Mouse (Mus musculus) embryonic facial prominence, embryonic 13.5 days (tissue): Measurements from ENCODE around the gene Rapgef4. TPM values are rescaled to one million over a fixed set of nuclear protein-coding genes. Genes with fewer than 3 reads are reported as not detected.

Source experiments
- ATAC-seq: fragments of 200-750 bp; cut with Nextera tagmentation; 2 replicates; pipeline ENCODE4 v1.8.0; 2017; ENCODE audit warnings: low read depth; ENCODE audit not compliant: insufficient number of reproducible peaks, insufficient read depth, low FRiP score, low TSS enrichment
- H3K27ac ChIP-seq: fragments of 300-500 bp; sonication (generic); 2 replicates; pipeline ENCODE4 v1.5.1; 2015; ENCODE audit warnings: moderate library complexity, mild to moderate bottlenecking, inconsistent platforms
- H3K27me3 ChIP-seq: fragments of 300-500 bp; sonication (generic); 2 replicates; pipeline ENCODE4 v1.6.1; 2015; ENCODE audit warnings: mild to moderate bottlenecking, inconsistent platforms
- H3K36me3 ChIP-seq: fragments of 300-500 bp; sonication (generic); 2 replicates; pipeline ENCODE4 v1.6.1; 2015; ENCODE audit warnings: mild to moderate bottlenecking, inconsistent platforms
- H3K4me1 ChIP-seq: fragments of 300-500 bp; sonication (generic); 2 replicates; pipeline ENCODE4 v1.6.1; 2015; ENCODE audit warnings: inconsistent platforms
- H3K4me2 ChIP-seq: fragments of 300-500 bp; sonication (generic); 2 replicates; pipeline ENCODE4 v1.6.1; 2015; ENCODE audit warnings: moderate library complexity, mild to moderate bottlenecking, inconsistent platforms
- H3K4me3 ChIP-seq: fragments of 300-500 bp; sonication (generic); 2 replicates; pipeline ENCODE4 v1.5.1; 2015; ENCODE audit warnings: mild to moderate bottlenecking, inconsistent platforms
- H3K9ac ChIP-seq: fragments of 300-500 bp; sonication (generic); 2 replicates; pipeline ENCODE4 v1.6.1; 2015; ENCODE audit warnings: mild to moderate bottlenecking, inconsistent platforms
- H3K9me3 ChIP-seq: fragments of 300-500 bp; sonication (generic); 2 replicates; pipeline ENCODE4 v1.6.1; 2016; ENCODE audit warnings: inconsistent platforms
- WGBS: fragments of 180-500 bp; shearing (Covaris S2); methylation state at CpG from one replicate; pipeline ENCODE4 v1.1.7; 2015; ENCODE audit warnings: mixed read lengths; 5-methylcytosine and 5-hydroxymethylcytosine counted together
- polyA plus RNA-seq: library from polyadenylated mRNA; unstranded; fragments of >200 nt; fragmentation: Nextera tagmentation; extraction: Ambion mirVana; gene quantifications from 2 replicates; pipeline ENCODE4 v1.2.1, GENCODE M21; 2015

The Rapgef4 gene
- polyA plus RNA-seq, 1 experiment from 2014 or later = 3.0 TPM

DNA sequence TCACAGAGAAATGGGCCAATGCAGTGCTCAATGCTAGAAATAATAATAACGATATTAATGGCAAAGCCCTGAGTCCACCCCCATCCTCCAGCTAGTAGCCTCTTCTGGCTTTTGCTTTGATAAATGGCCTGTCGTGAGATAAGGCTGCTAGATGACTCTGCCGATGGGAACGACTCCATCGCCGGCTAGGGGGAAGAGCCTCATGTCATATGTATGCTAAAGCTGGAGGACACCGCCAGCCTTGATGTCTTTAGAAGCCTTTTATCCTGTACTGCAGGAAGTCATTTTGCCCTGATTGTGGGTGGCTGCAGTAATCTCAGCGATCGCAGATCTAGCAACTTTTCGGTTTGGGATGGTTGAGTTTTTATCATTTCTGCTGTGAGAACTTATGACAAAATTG lies 165.0 kb downstream of the Rapgef4 start:
- H3K4me1 ChIP-seq = peaks cover 20% of the 10 kb centered on the region
- no peak overlapping the region for H3K4me3 ChIP-seq
- no peaks in the 10 kb centered on the region for H3K27me3 ChIP-seq
- no peak for ATAC-seq
- no peak overlapping the region for H3K27ac ChIP-seq
- no peaks in the 10 kb centered on the region for H3K9me3 ChIP-seq
- H3K9ac ChIP-seq = no peak overlapping the region
- H3K4me2 ChIP-seq = no peak overlapping the region
- H3K36me3 ChIP-seq = no peaks in the 10 kb centered on the region
- 85% methylated on average over 10 of the region's 10 CpGs for WGBS

DNA sequence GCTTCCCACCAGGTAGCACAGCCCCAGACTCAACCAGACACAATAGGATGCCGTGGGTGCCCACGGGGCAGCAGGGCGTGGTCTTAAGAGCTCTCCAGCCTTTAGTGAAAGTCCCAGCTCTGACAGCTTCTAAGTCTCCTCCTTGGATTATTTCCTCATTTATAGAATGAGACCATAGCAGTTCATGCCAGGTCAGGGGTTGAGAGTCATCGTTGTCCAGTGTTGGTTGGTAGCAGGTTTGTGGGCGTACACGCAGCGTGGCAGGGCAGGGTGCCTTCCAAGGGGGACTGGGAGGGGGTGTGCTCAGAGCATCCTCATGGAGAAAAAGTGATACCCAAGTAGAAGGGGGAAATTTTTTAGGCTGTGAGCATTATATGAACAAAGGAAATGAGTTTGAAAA lies 166.2 kb downstream of the Rapgef4 start:
- Histone ChIP-seq H3K4me3 (no peak overlapping the region), H3K9ac (no peak overlapping the region), H3K4me2 (no peak overlapping the region), H3K27ac (no peak overlapping the region), H3K27me3 (no peaks in the 10 kb centered on the region), H3K4me1 (peaks cover 20% of the 10 kb centered on the region), H3K36me3 (no peaks in the 10 kb centered on the region), H3K9me3 (no peaks in the 10 kb centered on the region)
- WGBS = 89% methylated on average over 7 of the region's 7 CpGs
- no peak for ATAC-seq

DNA sequence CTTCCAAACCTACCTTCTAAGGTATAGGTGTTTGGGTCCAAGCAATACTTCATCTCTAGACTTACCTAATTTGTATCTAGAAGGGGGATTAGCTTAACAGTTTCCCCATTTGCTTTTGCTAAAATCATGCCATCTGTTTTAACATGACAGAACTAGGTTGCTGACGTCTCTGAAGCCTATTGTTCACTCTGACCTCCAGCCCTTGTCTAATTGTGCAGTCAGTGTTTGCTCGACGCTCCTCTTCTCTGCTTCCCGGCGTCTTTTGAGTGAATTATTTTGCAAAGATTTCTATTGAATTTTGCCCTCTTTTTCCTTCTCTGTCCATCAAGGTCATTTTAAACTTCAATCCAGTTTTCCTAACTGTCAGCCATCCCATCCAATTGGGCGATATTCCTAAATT lies 166.7 kb downstream of the Rapgef4 start:
- H3K9ac ChIP-seq = no peak overlapping the region
- no peaks in the 10 kb centered on the region for H3K36me3 ChIP-seq
- ATAC-seq = no peak
- H3K4me3 ChIP-seq = no peak overlapping the region
- H3K9me3 ChIP-seq = no peaks in the 10 kb centered on the region
- no peak overlapping the region for H3K27ac ChIP-seq
- peaks cover 20% of the 10 kb centered on the region for H3K4me1 ChIP-seq
- H3K27me3 ChIP-seq = no peaks in the 10 kb centered on the region
- H3K4me2 ChIP-seq = no peak overlapping the region
- 42% methylated on average over 6 of the region's 6 CpGs for WGBS

DNA sequence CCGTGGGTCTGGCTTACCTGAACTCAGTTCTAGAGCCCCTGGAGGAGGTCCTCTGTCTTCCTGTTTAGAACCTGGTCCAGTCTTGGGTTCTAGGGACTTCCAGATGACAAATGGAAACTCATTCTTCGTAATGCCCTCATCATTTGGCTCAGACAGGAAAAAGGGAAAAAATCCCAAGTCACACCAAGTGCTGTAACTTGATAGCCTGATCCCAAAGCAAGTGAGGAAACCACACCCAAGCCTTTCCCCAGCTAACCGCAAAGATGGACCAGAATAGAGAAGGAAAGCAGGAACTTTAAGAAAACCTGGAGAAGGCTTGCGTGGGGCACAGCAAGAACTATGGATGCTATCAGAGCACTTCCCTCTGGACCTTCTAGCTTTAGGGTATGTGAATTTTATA lies 167.6 kb downstream of the Rapgef4 start:
- no peaks in the 10 kb centered on the region for H3K27me3 ChIP-seq
- H3K9me3 ChIP-seq = no peaks in the 10 kb centered on the region
- H3K27ac ChIP-seq = no peak overlapping the region
- WGBS = 38% methylated on average over 4 of the region's 4 CpGs
- no peak for ATAC-seq
- peak overlapping the region; percentile 30 for H3K4me2 ChIP-seq
- H3K4me3 ChIP-seq = no peak overlapping the region
- H3K9ac ChIP-seq = peak overlapping the region; percentile 27; the same call in 1 of the 2 replicates
- H3K4me1 ChIP-seq = peaks cover 18% of the 10 kb centered on the region
- no peaks in the 10 kb centered on the region for H3K36me3 ChIP-seq

DNA sequence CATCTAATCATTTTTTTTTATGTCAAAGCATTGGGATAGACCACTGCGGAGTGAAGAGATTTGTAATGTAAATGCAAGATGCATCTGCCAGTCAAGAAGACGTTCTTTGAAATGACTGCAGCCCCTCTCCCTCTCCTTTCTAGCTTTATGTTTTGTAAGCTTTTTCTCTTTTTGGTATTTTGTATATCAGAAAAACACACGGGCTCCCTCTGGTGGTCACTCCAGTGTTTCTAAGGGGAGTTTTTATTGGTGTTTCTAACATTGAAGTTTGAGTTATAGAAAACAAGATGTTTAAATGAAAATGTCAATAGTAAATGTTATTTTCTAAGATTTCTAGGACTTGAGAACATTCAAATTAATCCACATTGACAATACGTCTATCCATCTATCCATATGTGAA lies 168.0 kb downstream of the Rapgef4 start:
- Histone ChIP-seq H3K36me3 (no peaks in the 10 kb centered on the region), H3K4me3 (no peak overlapping the region), H3K4me1 (peaks cover 16% of the 10 kb centered on the region), H3K4me2 (peak overlapping the region; percentile 30), H3K9ac (peak overlapping the region; percentile 27; the same call in 1 of the 2 replicates), H3K9me3 (no peaks in the 10 kb centered on the region), H3K27me3 (no peaks in the 10 kb centered on the region), H3K27ac (no peak overlapping the region)
- no peak for ATAC-seq
- 28% methylated on average over 4 of the region's 4 CpGs for WGBS

DNA sequence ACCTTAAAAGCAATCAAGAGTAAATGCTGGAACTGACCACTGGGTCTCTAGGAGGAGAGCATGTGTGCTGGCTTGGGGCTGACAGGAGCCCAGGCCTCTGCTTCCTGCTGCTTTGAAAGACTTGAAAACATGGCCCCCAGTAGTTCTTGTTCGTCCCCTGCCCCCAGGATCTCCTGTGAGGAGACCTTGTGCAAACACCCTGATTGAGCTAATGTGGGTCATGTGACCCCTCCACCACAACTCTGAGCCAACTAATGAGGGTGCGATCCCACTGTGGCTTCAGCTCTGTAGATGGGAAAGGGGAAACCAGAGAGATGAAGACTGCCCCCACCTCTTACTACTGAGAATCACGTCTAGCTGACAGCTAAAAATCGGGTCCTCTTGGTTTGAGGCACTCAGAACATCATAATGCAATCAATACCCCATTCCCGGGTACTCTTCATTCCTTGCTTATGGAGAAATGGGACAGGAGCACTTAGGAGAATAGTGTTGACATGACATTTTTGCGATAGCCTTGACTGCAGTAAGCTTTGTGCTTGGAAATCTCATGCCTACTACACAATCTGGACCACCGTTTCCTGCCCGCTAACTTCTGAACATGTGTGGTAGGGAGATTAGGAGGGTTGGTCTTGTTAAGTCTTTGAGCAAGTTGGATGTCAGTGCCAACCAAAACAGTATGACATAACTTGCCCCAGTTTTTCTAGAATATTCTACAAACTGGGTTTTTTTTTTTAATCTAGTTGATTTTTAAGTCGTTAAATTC lies 170.9 kb downstream of the Rapgef4 start:
- no peak for ATAC-seq
- H3K27ac ChIP-seq = no peak overlapping the region
- H3K27me3 ChIP-seq = no peaks in the 10 kb centered on the region
- H3K36me3 ChIP-seq = no peaks in the 10 kb centered on the region
- H3K9ac ChIP-seq = no peak overlapping the region
- H3K4me2 ChIP-seq = no peak overlapping the region
- 76% methylated on average over 9 of the region's 9 CpGs for WGBS
- no peak overlapping the region for H3K4me3 ChIP-seq
- no peaks in the 10 kb centered on the region for H3K9me3 ChIP-seq
- H3K4me1 ChIP-seq = peaks cover 22% of the 10 kb centered on the region

DNA sequence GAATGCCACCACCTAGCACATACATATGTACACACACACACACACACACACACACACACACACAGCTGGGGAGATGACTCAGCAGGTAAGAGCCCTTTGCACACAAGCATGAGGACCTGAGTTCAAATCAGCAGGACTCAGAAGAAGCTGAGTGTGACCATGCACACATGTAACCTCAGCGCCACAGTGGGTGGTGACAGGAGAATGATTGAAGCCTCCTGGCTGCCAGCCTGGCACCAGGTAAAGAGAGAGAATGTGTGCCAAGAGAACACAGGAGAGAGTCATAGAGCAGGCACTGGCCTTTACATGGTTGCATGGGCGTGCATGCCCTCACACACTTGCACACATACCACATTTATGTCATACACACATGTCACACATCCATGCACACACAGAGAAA lies 171.7 kb downstream of the Rapgef4 start:
- H3K4me3 ChIP-seq = no peak overlapping the region
- no peak overlapping the region for H3K9ac ChIP-seq
- no peak for ATAC-seq
- H3K27me3 ChIP-seq = no peaks in the 10 kb centered on the region
- H3K4me2 ChIP-seq = no peak overlapping the region
- H3K4me1 ChIP-seq = peaks cover 22% of the 10 kb centered on the region
- H3K27ac ChIP-seq = no peak overlapping the region
- no peaks in the 10 kb centered on the region for H3K9me3 ChIP-seq
- WGBS = 81% methylated on average over 2 of the region's 2 CpGs
- H3K36me3 ChIP-seq = no peaks in the 10 kb centered on the region

DNA sequence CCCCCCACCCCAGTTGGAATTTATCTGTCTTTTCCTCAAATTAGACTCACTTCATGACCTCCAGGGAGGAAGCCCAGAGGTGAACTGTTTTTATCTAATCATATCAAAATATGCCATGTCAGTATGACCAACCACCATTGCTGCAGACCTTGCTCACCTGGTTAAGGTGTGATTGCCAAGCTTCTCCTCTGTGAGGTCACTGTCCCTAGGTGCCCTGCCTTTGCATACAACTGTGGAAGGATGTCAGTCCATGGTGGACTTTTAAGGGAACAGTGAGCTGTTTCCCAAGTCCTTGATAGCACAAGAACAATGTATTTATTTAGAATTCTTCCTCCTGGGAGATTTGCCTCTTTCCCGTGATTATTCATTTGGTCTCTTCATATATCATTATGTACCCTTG lies 172.8 kb downstream of the Rapgef4 start:
- WGBS = 91% methylated on average over 1 of the region's 1 CpGs
- Histone ChIP-seq H3K27ac (no peak overlapping the region), H3K9me3 (no peaks in the 10 kb centered on the region), H3K27me3 (no peaks in the 10 kb centered on the region), H3K4me1 (peaks cover 17% of the 10 kb centered on the region), H3K4me2 (no peak overlapping the region), H3K36me3 (no peaks in the 10 kb centered on the region), H3K4me3 (no peak overlapping the region), H3K9ac (no peak overlapping the region)
- no peak for ATAC-seq

DNA sequence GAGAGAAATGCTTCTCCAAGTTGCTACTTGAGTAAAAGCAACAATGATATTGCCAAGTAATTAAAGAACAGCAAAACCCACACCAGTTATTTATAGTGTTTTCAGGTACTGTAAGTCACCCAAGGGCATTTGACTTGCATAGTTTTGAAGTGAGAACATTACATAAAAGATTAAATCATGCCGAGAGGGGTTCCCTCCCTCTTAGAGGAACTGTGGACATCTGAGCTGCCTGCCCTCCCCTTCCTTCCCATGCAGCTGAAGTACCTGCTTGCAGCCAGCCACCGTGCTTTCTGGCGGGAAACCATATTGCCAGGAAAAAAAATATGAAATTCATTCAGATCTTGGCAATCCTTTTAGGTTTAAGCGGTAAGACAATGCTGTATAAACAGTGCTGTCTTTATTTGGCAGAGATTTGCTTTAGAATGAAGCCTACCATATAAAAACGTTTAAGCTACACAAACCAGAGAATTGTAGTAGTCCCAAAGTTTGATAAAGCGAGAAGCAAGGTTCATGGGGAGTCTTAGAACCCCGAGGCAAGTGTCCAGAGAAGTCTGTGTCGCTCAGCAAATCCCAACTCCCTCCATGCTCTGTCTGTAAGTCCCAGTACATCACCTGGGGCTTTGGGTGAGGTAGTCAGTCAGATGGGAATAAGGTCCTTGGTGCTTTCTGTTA lies 174.2 kb downstream of the Rapgef4 start:
- Histone ChIP-seq H3K36me3 (no peaks in the 10 kb centered on the region), H3K27ac (peak overlapping the region; percentile 44; the same call in 1 of the 2 replicates), H3K27me3 (no peaks in the 10 kb centered on the region), H3K4me2 (no peak overlapping the region), H3K4me3 (no peak overlapping the region), H3K9me3 (no peaks in the 10 kb centered on the region), H3K9ac (no peak overlapping the region), H3K4me1 (peaks cover 19% of the 10 kb centered on the region)
- WGBS = 38% methylated on average over 8 of the region's 8 CpGs
- ATAC-seq = no peak

DNA sequence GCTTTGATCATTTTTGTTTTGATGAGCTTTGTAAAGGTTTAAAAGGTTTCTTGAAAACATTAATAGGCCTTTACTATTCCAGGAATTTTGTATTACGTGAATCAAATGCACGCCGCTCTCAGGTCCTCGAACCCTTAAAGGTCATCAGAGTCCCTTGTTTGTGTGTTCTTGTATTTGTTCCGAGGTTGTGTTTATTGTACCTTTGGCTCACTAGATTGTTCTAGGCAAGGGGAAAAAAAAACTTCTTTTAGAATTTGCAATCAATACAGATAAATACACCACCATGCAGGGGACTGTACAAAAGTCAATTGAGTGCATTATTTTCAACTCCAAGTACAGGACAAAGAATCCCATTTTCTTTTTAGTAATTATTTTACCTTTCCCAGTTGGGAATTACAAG lies 175.4 kb downstream of the Rapgef4 start:
- no peak for ATAC-seq
- peaks cover 21% of the 10 kb centered on the region for H3K4me1 ChIP-seq
- H3K9ac ChIP-seq = no peak overlapping the region
- H3K27me3 ChIP-seq = no peaks in the 10 kb centered on the region
- no peak overlapping the region for H3K27ac ChIP-seq
- 83% methylated on average over 5 of the region's 5 CpGs for WGBS
- no peaks in the 10 kb centered on the region for H3K9me3 ChIP-seq
- H3K4me3 ChIP-seq = no peak overlapping the region
- no peak overlapping the region for H3K4me2 ChIP-seq
- H3K36me3 ChIP-seq = no peaks in the 10 kb centered on the region

DNA sequence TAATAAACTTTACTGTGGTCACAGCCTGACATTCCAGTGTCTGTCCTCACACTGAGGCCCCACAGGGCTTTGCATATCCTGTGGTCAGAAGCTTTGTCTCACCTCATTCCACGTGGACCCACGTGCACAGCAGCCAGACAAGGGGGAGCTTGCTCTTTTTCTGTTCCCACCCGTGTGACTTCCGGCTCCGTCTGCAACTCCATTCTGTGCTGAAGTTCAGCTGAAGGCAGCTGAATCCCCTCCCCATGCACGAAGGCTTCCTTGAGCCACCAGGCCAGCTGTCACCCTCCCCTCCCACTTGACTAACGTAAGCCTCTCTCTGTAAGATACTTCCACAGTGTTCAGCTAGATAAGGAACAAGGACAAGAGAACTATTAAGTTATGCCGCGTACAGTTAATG lies 176.5 kb downstream of the Rapgef4 start:
- no peak for ATAC-seq
- H3K4me1 ChIP-seq = peaks cover 21% of the 10 kb centered on the region
- 41% methylated on average over 9 of the region's 9 CpGs for WGBS

DNA sequence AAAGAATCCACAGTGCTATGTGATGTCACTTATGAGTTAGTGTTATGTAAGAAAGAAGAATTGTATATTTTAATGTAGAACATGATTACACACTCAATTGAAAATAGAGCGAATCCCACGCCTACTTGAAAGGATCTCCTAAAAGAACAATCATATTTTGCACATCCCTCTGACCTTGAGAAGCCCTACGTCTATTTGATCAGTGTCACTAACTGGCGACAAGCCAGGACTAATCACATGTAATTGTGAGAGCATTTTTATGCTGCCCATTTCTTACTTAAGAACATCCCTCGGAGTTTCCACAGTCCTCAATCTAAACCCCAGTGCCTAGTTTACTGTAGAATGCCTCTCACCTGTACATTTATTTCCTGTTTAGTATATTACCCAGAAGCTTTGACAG lies 177.0 kb downstream of the Rapgef4 start:
- H3K27me3 ChIP-seq = no peaks in the 10 kb centered on the region
- 74% methylated on average over 5 of the region's 5 CpGs for WGBS
- no peak overlapping the region for H3K4me2 ChIP-seq
- no peak for ATAC-seq
- no peak overlapping the region for H3K9ac ChIP-seq
- H3K4me3 ChIP-seq = no peak overlapping the region
- H3K36me3 ChIP-seq = no peaks in the 10 kb centered on the region
- H3K27ac ChIP-seq = no peak overlapping the region
- no peaks in the 10 kb centered on the region for H3K9me3 ChIP-seq
- H3K4me1 ChIP-seq = peaks cover 21% of the 10 kb centered on the region

More for the DNA sequence above, 176.5 kb downstream of the Rapgef4 start:
- Histone ChIP-seq H3K36me3 (no peaks in the 10 kb centered on the region), H3K4me2 (no peak overlapping the region), H3K4me3 (no peak overlapping the region), H3K9ac (no peak overlapping the region), H3K27me3 (no peaks in the 10 kb centered on the region), H3K27ac (no peak overlapping the region), H3K9me3 (no peaks in the 10 kb centered on the region)
